Mouse (Mus musculus) ovary, postnatal 10 days (tissue): ENCODE measurements around the gene Hist1h2ao.
A peak's percentile ranks its signal among the peaks of the same experiment; 100 is the strongest.
"Not testable (repeated sequence)": the region's sequence is repeated elsewhere in the genome, so short reads cannot be mapped to it uniquely, and the experiment has no call there.

Source experiments
- DNase-seq: peaks from one replicate; pipeline ENCODE4 v3.0.0; 2022; ENCODE audit warnings: low spot score

Gene Hist1h2ao

DNA sequence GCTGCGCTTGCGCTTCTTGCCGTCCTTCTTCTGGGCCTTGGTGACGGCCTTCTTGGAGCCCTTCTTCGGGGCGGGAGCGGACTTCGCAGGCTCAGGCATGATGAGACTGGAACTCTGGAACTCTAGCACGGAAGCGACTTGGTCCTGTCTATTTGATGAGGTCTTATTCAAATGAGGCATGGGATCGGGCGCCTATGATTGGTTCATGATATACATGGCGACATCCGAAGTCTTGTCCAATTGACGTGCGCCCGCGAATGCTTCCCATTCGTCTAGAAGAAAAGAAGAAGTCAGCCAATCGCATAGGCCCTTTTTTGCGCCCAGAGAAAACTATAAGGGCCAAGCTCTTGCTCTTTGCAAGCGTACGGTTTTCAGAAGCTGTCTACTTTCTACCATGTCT, at the start of gene Hist1h2ao, which contains the start of gene Hist1h2bq:
Hist1h2ao (plus strand) TSS at position 393 of the 400 bp plus-strand sequence.
Hist1h2bq (minus strand) TSS at position 125 of the 400 bp plus-strand sequence.
- not testable (repeated sequence) for DNase-seq

DNA sequence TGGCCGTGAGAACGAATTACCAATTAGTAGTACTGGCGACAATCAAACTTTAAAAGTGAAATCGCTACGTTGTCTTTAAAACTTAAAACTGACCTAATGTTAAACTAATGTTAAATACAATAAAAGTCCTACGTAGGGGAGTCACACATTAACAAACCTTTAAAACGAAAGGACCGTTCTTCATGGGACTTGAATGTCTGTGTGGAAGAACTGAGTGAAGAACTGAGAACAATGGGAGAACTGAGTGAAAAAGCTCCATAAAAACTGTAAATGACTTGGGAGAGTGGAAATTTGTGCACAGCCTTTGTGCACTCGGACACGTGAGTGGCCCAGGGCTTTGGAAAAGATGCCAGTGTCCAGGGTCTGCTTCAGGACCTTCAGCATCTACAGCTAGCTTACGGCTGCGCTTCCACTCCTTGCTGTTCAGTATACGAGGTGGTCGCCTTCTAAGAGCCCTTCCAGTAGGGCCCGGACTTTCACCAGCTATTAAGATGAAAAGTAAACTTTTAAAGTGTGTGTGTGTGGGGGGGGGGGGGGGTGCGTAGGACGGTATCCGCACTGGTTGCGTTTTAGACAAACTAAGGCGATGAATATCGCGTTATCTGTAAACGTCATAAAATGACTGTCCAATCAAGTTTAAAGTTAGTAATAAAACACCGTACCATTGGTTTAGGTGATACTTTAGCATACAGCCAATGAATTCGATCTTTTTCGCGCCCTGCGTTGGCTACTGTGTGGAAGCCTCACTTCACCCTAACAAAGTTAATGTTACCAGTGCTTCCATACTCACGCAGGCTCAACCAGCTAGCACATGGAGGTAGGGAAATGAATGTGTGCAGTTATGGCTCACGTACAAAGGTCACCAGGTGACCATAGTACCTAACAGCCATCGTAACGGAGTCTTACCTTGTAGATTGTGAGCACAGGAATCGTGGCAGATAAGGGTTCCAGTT, 31.2 kb upstream of the Hist1h2ao start:
- DNase-seq: peak; percentile 28

DNA sequence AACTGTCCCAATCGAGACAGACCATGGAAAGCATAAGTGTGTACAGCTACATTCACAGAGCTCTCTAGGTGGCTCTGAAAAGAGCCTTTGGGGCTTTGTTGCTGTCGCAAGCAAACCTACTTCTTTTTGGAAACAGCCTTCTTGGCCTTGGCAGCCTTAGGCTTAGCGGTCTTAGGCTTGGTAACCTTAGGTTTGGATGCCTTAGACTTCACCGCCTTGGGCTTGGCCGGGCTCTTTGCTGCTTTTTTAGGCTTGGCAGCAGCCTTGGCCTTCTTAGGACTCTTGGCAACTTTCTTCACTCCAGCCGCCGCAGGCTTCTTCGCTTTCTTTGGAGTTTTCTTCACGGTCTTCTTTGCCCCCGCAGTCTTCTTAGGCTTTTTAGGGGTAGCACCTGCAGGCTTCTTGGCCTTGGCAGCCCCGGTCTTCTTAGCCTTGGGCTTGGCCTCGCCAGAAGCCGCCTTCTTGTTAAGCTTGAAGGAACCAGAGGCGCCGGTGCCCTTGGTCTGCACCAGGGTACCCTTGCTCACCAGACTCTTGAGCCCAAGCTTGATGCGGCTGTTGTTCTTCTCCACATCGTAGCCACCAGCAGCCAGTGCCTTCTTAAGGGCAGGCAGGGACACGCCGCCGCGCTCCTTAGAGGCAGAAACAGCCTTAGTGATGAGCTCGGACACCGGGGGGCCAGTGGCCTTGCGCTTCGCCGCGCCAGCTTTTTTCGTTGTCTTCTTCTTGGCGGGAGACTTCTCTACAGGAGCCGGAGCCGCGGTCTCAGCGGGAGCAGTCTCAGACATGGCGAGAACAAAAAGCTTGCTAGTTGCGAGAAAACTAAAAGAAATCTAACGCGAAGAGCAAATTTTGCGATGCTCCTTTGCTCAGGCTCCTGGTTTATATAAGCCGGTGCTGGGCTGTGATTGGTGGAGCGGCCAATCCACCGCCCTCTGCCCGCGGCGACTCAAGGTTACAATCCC, 30.2 kb upstream of the Hist1h2ao start, which contains the start of gene Hist1h1b:
Hist1h1b (minus strand) TSS at position 859 of the 965 bp plus-strand sequence.
- peak; percentile 60 for DNase-seq

DNA sequence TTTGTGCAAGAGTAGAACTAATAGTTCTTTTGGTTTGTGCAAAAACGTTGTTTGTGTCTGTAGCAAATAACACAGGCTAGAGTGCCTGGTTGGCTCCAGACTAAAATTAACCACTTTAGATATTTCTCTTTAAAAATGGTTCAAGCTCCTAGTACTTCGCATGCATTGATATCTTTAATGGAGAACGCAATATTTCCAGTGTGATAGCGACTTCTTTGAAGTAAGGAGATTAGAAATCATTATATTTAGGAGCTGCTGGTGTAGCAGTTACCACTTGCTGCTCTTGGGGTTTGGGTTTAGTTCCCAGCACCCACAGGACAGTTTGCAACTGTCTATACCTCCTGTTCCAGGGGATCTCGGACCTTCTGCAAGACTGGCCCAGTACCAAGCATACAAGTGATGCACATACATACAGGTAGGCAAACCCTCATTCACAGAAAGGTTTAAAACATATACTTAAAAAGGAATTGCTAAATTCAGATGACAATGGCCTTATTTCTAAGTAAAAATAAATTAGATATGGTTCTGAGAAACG, 29.2 kb upstream of the Hist1h2ao start:
- DNase-seq: no peak

DNA sequence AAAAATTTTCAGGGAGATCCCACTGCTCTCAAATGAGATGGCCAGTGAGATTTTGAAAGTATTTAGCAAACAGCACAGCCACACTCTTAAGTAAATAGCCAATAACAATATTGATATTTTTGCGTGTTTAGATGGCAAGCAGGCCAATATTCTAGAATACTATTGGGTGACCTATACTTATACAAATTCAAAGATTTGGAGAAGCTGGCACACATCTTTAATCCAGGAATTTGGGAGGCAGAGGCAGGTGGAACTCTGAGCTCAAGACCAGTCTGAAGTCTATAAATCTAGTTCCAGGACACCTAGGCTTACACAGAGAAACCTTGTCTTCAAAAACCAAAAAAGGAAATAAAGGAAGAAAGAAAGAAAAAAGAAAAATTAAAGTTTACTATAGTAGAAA, 28.6 kb upstream of the Hist1h2ao start:
- DNase-seq: no peak

DNA sequence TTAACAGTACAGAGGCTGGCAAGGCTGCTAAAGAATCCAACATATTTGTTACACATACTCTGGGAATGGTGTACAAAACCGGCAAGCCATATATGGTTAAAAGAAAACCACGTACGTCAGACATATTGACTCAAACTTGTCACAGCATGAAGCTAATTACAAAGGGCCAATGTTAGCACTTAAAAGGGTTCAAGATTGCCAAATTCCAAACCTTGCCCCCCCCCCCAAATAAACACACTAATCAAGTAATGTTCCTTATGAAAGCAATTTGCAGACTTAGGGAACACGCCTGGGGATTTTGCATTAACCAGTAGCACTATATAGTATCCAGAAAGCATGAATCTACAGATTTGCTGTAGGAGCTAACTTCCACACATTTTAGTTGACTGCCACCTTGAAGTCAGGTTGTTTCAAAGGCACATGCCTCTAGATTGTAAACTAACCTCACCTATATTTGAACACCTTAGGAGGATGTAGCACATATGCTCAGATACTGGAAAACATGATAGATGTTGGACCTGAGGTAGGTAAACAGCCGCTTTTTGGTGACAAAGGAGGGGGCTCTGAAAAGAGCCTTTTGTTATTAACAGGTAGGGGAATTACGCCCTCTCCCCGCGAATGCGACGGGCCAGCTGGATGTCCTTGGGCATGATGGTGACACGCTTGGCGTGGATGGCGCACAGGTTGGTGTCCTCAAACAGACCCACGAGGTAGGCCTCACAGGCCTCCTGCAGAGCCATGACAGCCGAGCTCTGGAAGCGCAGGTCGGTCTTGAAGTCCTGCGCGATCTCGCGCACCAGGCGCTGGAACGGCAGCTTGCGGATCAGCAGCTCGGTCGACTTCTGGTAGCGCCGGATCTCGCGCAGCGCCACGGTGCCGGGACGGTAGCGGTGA, 27.7 kb upstream of the Hist1h2ao start:
- not testable (repeated sequence) for DNase-seq

DNA sequence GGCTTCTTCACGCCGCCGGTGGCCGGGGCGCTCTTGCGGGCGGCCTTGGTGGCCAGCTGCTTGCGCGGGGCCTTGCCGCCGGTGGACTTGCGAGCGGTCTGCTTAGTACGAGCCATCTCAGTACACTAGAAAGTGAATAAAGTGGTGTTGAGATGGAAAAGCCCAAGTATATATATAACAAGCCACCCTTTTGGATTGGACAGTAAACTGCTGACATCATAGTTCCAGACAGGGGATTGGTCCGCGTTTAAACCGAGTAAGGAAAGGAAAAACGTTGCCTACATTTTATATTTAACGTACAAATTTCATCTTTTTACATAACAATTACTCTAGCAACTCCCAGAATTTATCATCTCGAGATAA, 27.0 kb upstream of the Hist1h2ao start, which contains the start of gene Hist1h3i:
Hist1h3i (minus strand) TSS at position 116 of the 363 bp plus-strand sequence.
- no peak for DNase-seq

DNA sequence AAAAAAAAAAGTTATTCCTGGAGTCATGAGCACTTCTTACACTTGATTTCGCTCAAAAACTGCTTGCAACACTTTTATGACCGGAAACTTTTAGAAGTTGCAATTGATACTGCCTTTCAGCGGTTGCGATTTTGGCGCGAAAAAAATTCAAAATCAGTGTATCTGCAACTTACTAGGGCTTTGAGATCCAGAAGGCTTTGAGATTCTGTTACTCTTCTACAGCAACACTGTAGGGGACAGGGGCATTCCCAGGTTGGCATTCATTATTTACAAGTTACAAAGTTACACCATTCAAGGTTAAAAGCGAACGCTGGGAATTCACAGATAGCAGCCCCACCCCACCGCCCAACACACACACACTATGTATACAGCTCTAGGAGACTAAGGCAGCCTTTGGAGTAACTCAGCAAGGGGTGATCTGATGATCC, 26.5 kb upstream of the Hist1h2ao start:
- no peak for DNase-seq

DNA sequence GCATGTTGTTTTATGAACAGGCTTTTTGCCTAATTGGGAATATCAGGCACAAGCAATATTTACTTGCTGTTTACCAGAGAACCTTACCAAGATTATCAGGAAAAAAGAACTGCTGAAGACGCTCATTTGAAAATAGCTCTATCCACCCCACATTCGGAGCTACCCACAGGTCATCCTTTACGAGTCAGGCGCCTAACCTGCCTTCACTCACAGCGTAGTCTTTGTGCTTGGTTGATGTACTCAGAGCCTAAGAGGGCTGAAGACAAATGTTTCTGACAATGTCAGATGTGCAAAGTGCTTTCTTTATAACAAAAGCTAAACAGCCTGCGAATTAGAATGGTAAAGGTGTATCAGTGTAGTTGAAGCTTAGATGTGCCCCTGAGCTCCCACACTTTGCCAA, 26.0 kb upstream of the Hist1h2ao start:
- DNase-seq: no peak

DNA sequence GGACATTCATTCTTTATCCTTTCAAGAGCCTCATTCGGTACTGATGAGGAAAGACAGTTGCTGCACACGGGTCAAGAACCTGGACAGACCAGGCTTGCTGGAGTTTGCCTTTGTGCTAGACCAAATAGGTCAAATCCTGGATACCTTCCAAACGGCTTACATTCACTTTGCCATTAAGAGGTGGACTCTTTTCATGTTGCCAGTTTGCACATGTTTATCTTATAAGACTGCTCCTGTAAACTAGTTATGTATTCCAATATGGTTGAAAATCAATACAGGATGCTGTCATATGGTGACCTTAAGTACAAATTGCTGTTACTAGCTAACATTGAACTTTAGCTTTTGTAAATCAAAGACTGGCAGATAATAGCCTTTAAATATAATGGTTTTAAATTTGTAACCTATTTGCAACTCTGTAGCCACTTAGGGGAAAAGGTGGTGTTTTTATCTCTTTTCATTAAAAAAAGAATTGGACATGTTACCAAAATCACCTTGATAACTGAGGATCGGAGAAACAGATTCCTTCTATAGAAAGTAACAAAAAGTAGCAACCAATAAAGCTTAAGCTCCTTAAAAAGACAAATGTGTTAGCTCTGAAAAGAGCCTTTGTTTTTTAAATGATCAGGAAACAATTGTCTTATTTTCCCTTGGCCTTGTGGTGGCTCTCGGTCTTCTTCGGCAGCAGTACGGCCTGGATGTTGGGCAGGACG, 23.9 kb upstream of the Hist1h2ao start:
- no peak for DNase-seq

DNA sequence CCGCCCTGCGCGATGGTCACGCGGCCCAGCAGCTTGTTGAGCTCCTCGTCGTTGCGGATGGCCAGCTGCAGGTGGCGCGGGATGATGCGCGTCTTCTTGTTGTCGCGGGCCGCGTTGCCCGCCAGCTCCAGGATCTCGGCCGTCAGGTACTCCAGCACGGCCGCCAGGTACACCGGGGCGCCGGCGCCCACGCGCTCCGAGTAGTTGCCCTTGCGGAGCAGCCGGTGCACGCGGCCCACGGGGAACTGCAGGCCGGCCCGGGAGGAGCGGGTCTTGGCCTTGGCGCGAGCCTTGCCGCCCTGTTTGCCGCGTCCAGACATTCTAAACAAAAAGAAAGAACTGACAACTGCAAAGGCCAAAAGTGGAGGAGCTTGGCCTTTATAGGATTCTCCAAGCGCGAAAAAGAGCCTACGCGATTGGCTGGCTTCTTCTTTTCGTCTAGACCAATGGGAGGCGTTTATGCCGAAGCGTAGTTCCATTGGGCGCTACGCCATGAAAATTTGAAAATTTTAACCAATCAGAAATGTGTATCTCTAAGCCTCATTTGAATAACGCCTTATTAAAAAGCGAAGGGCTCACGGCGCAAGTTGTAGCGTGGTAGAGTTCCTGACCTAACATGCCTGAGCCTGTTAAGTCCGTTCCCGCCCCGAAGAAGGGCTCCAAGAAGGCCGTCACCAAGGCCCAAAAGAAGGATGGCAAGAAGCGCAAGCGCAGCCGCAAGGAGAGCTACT, 23.2 kb upstream of the Hist1h2ao start, which contains the start of the genes Hist1h2an and Hist1h2bp:
Hist1h2an (minus strand) TSS at position 320 of the 731 bp plus-strand sequence.
Hist1h2bp (plus strand) TSS at position 563 of the 731 bp plus-strand sequence.
- peak; percentile 78 for DNase-seq

DNA sequence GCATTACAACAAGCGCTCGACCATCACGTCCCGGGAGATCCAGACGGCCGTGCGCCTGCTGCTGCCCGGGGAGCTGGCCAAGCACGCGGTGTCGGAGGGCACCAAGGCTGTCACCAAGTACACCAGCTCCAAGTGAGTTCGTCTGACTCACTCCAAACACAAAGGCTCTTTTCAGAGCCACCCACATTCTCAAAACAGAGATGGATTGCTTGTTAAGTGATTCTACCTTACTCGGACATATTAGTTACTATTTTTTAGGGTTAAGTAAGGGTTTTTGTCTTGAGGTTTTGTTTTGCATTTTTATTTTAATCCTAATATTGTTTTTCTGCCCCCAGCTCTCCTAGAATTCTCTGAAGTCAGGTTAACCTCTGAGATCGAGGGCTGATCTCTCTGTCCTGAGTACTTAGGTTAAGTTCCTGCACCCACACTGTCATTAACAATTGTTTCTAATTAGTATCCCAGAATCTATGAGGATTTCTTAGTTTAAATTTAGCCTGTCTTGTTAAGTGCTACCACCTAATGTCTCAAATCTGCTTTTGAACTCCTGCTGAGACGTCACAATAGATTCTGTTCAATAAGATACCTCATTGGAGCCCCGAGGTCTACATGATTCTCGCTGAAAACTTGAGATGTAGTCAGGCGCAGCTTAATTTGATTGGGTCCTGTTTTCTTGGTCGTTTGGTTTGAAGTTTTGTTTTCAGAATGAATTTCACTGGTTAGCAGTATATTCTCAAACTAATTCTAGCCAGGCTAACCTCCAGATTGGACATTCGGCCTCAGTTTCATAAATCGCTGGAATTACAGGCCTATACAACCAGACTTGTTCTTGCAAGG, 22.3 kb upstream of the Hist1h2ao start:
- no peak for DNase-seq

DNA sequence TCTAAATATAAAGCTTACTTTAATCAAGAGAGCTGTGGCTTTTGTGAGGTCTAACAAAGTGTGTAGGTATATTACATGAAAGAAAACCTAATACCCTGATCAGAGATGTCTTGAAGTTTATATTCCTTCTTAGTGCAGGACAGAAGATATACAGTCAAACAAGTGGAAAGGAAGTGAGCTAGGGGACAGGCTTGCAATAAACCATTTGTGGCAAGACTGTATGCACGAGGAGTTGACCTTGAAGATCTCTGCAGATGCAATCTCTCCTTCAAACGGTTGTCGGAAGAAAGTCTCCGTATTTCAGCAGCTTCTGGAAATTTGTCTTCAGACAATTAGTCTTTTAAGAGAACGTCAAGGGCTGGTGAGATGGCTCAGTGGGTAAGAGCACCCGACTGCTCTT, 20.3 kb upstream of the Hist1h2ao start:
- DNase-seq: no peak

DNA sequence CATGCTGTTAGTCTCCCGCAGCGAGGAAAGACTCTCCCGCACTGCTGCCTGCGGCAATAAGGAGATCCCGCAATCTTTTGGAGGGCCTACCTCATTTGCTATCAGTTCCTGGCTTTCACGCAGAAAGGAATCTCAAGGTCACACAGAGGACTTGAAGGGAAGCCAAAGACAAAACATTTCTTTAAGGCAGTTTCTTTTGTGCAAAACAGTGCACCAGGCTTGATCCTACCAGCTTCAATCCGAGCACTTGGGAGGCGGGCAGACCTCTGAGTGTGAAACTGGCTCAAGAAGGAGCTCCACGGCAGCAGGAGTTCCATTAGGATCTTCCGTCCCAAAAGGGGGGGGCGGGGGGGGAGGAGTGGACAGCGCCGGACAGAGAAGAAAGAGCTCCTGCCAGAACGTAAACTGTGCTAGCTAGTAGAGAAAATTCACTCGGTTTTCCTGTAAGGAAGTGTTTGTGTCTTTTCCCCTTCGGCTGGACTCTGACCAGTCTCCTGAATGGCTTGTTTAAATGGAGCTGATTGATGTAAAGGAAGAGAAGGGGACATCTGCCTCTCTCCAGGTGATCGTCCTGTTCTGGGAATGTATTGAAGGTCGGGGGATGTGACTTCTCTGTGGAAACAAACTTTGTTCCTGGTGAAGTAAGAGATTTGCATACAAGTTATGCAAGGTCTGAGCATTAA, 19.5 kb upstream of the Hist1h2ao start:
- DNase-seq: no peak

DNA sequence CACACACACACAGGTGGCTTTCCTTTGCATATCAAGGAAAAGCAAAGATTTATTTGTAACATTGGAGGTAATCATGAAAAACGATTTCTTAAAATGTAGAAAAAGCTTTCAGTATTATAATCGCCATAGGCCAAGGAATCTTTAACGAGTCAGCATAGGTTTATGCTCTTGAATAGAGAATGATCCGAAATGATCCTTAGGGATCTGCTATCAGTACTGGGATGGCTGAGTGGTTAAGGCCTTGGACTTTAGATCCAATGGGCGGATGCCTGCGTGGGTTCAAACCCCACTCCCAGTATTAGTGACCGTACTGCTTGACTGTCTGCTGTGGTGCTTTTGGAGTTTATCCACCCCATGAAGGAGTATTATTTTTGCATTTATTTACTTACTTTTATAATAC, 14.7 kb upstream of the Hist1h2ao start:
- no peak for DNase-seq

DNA sequence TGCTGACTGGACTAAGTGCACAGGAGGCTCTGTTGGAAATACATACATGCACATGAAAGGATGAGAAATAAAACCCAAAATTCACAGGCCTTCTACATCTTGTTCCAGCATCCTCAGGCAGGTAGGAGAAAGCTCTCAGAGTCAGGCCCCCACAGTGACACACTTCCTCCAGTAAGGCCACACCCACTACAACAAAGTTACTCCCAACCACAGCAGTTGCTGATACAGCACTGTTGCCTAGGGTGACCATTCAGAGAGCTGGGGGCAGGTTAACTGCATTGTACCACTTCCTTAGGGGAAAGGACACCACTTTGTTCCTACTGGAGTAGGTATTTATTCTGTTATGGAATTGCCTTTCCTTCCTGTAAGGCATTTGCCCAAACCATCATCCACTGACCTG, 13.1 kb upstream of the Hist1h2ao start:
- not testable (repeated sequence) for DNase-seq

DNA sequence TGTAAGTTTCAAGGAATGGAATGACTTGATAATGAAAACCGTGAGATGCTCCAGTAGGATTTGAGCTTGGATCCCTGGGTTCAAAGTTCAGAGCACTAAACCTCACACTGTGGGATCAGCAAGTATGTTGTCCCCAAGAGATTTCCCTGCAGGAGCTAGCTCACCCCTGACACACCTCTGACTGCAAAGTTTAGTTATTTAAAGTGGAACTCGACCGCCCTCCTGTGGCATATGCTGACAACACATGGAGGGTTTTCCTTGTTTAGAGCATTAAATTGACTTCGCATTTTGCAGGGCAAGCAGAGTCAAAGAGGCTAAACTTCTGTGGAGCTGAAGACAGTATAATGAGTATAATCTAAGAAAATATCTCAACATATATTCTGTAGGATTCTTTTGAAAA, 7.2 kb upstream of the Hist1h2ao start:
- DNase-seq: not testable (repeated sequence)

DNA sequence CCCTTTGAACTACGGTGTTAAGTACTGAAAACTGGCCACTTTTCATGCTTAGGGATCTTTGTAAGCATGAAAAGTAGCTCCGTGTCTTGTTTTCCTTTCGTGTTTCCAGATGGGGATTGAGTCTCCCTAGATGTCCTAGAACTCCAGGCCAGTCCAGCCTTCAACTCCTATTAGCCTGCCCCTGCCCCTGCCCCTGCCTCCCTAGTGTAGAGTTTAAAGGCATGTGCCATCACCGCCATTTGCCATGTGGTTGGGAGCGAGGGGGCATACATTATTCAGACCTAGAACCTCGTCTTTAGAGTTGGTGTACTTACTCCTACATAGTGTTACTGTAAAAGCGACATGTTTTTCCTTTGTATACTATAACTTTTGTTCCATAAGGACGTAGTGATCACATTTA, 809 bp downstream of the Hist1h2ao start:
- DNase-seq: not testable (repeated sequence)
